Mouse (Mus musculus): ENCODE measurements around the gene Rapgef4. TPM values are rescaled to one million over a fixed set of nuclear protein-coding genes. Genes with fewer than 3 reads are reported as not detected.

Rapgef4 gene
- total and polyA plus RNA-seq, 3 experiments: 0.33 TPM; not detected in 2

GRCm38 (mm10) chr2:71992129-71992528, 11.1 kb downstream of the Rapgef4 start:
- Histone ChIP-seq H3K27me3 (ENCODE audit: insufficient read depth, low read length) (peaks cover 4% of the 10 kb centered on the region; the same call in 1 of the 2 replicates), H3K4me1 (ENCODE audit: insufficient read depth, low read depth, low read length) (no peaks in the 10 kb centered on the region), H3K9me3 (replicated peaks) (0 out of 2 replicates have a peak, but pooled peaks cover 3% of the 10 kb centered on the region), H3K4me3 (ENCODE audit: low read depth, low read length) (no peak overlapping the region), H3K36me3 (replicated peaks) (no peaks in the 10 kb centered on the region)
- no peak for ATAC-seq (ENCODE audit: extremely low read depth, insufficient number of reproducible peaks, low FRiP score, poor library complexity, severe bottlenecking)
- DNase-seq (ENCODE audit: low spot score): no peak
- no peak for TF ChIP-seq POLR2AphosphoS5 (IDR thresholded peaks at IDR 0.05; ENCODE audit: insufficient replicate concordance, low read depth, low read length)
- TF ChIP-seq GATA1 (IDR thresholded peaks at IDR 0.05; ENCODE audit: borderline replicate concordance, low read length): no peak
- no peak for TF ChIP-seq GATA2 (IDR thresholded peaks at IDR 0.05; ENCODE audit: borderline replicate concordance, low read depth, low read length)
- no peak for TF ChIP-seq TAL1 (conservative IDR thresholded peaks at IDR 0.05; ENCODE audit: low read depth, low read length)
- TF ChIP-seq CTCF (IDR thresholded peaks at IDR 0.05; ENCODE audit: low read depth, low read length): no peak

GRCm38 (mm10) chr2:71993729-71994423, 12.8 kb downstream of the Rapgef4 start:
- no peak for DNase-seq (ENCODE audit: low spot score)
- Histone ChIP-seq H3K4me3 (ENCODE audit: low read depth, low read length) (no peak overlapping the region), H3K27me3 (ENCODE audit: insufficient read depth, low read length) (peaks cover under 1% of the 10 kb centered on the region; the same call in 1 of the 2 replicates), H3K9me3 (replicated peaks) (0 out of 2 replicates have a peak, but pooled peaks cover 3% of the 10 kb centered on the region), H3K36me3 (replicated peaks) (no peaks in the 10 kb centered on the region), H3K4me1 (ENCODE audit: insufficient read depth, low read depth, low read length) (no peaks in the 10 kb centered on the region)
- no peak for ATAC-seq (ENCODE audit: extremely low read depth, insufficient number of reproducible peaks, low FRiP score, poor library complexity, severe bottlenecking)
- TF ChIP-seq GATA1 (IDR thresholded peaks at IDR 0.05; ENCODE audit: borderline replicate concordance, low read length) (no peak), GATA2 (IDR thresholded peaks at IDR 0.05; ENCODE audit: borderline replicate concordance, low read depth, low read length) (no peak), POLR2AphosphoS5 (IDR thresholded peaks at IDR 0.05; ENCODE audit: insufficient replicate concordance, low read depth, low read length) (no peak), CTCF (IDR thresholded peaks at IDR 0.05; ENCODE audit: low read depth, low read length) (no peak), TAL1 (conservative IDR thresholded peaks at IDR 0.05; ENCODE audit: low read depth, low read length) (no peak)

- no peak for ATAC-seq (ENCODE audit: extremely low read depth, insufficient number of reproducible peaks, low FRiP score, poor library complexity, severe bottlenecking)
- 0 out of 2 replicates have a peak, but pooled peaks cover 3% of the 10 kb centered on the region for H3K9me3 ChIP-seq (replicated peaks)
These were observed 17.5 kb downstream of the Rapgef4 start for GRCm38 (mm10) chr2:71998531-71998930.

GRCm38 (mm10) chr2:72000102-72000501, 19.1 kb downstream of the Rapgef4 start:
- H3K4me1 ChIP-seq (ENCODE audit: insufficient read depth, low read depth, low read length): no peaks in the 10 kb centered on the region
- H3K4me3 ChIP-seq (ENCODE audit: low read depth, low read length): no peak overlapping the region
- TF ChIP-seq GATA2 (IDR thresholded peaks at IDR 0.05; ENCODE audit: borderline replicate concordance, low read depth, low read length) (no peak), POLR2AphosphoS5 (IDR thresholded peaks at IDR 0.05; ENCODE audit: insufficient replicate concordance, low read depth, low read length) (no peak), TAL1 (conservative IDR thresholded peaks at IDR 0.05; ENCODE audit: low read depth, low read length) (no peak), CTCF (IDR thresholded peaks at IDR 0.05; ENCODE audit: low read depth, low read length) (no peak), GATA1 (IDR thresholded peaks at IDR 0.05; ENCODE audit: borderline replicate concordance, low read length) (no peak)
- ATAC-seq (ENCODE audit: extremely low read depth, insufficient number of reproducible peaks, low FRiP score, poor library complexity, severe bottlenecking): no peak
- DNase-seq (ENCODE audit: low spot score): no peak
- H3K27me3 ChIP-seq (ENCODE audit: insufficient read depth, low read length): peaks cover 6% of the 10 kb centered on the region; the same call in 1 of the 2 replicates
- H3K9me3 ChIP-seq (replicated peaks): no peaks in the 10 kb centered on the region
- H3K36me3 ChIP-seq (replicated peaks): no peaks in the 10 kb centered on the region

More at GRCm38 (mm10) chr2:71998531-71998930, 17.5 kb downstream of the Rapgef4 start:
- no peak for DNase-seq (ENCODE audit: low spot score)
- no peak overlapping the region for H3K4me3 ChIP-seq (ENCODE audit: low read depth, low read length)
- peaks cover 2% of the 10 kb centered on the region; the same call in 1 of the 2 replicates for H3K27me3 ChIP-seq (ENCODE audit: insufficient read depth, low read length)
- no peaks in the 10 kb centered on the region for H3K4me1 ChIP-seq (ENCODE audit: insufficient read depth, low read depth, low read length)
- TF ChIP-seq POLR2AphosphoS5 (IDR thresholded peaks at IDR 0.05; ENCODE audit: insufficient replicate concordance, low read depth, low read length): no peak
- no peak for TF ChIP-seq GATA1 (IDR thresholded peaks at IDR 0.05; ENCODE audit: borderline replicate concordance, low read length)
- no peak for TF ChIP-seq GATA2 (IDR thresholded peaks at IDR 0.05; ENCODE audit: borderline replicate concordance, low read depth, low read length)
- TF ChIP-seq CTCF (IDR thresholded peaks at IDR 0.05; ENCODE audit: low read depth, low read length): no peak
- no peak for TF ChIP-seq TAL1 (conservative IDR thresholded peaks at IDR 0.05; ENCODE audit: low read depth, low read length)
- H3K36me3 ChIP-seq (replicated peaks): no peaks in the 10 kb centered on the region

GRCm38 (mm10) chr2:72002843-72003370, 21.9 kb downstream of the Rapgef4 start:
- Histone ChIP-seq H3K4me3 (ENCODE audit: low read depth, low read length) (no peak overlapping the region), H3K4me1 (ENCODE audit: insufficient read depth, low read depth, low read length) (no peaks in the 10 kb centered on the region), H3K9me3 (replicated peaks) (no peaks in the 10 kb centered on the region), H3K27me3 (ENCODE audit: insufficient read depth, low read length) (peaks cover 6% of the 10 kb centered on the region; the same call in 1 of the 2 replicates), H3K36me3 (replicated peaks) (no peaks in the 10 kb centered on the region)
- TF ChIP-seq POLR2AphosphoS5 (IDR thresholded peaks at IDR 0.05; ENCODE audit: insufficient replicate concordance, low read depth, low read length) (no peak), TAL1 (conservative IDR thresholded peaks at IDR 0.05; ENCODE audit: low read depth, low read length) (no peak), GATA2 (IDR thresholded peaks at IDR 0.05; ENCODE audit: borderline replicate concordance, low read depth, low read length) (no peak), GATA1 (IDR thresholded peaks at IDR 0.05; ENCODE audit: borderline replicate concordance, low read length) (no peak), CTCF (IDR thresholded peaks at IDR 0.05; ENCODE audit: low read depth, low read length) (no peak)
- ATAC-seq (ENCODE audit: extremely low read depth, insufficient number of reproducible peaks, low FRiP score, poor library complexity, severe bottlenecking): no peak
- no peak for DNase-seq (ENCODE audit: low spot score)
